Mouse (Mus musculus) hindbrain, embryonic 11.5 days (tissue): Measurements from ENCODE around the gene Creb3l1. TPM values are rescaled to one million over a fixed set of nuclear protein-coding genes. Genes with fewer than 3 reads are reported as not detected.

Source experiments
- ATAC-seq: fragments of 200-750 bp; cut with Nextera tagmentation; 2 replicates; pipeline ENCODE4 v1.8.0; 2017; ENCODE audit warnings: mild to moderate bottlenecking, moderate TSS enrichment, moderate library complexity; ENCODE audit not compliant: low FRiP score
- DNase-seq: peaks from one replicate; pipeline ENCODE4 v3.0.0-alpha.2; 2015; ENCODE audit warnings: low spot score
- H3K27ac ChIP-seq: fragments of 300-500 bp; sonication (generic); 2 replicates; pipeline ENCODE4 v1.5.1; 2014; ENCODE audit warnings: mild to moderate bottlenecking, low read depth, low read length
- H3K27me3 ChIP-seq: fragments of 300-500 bp; sonication (generic); 2 replicates; pipeline ENCODE4 v1.6.1; 2014; ENCODE audit warnings: mild to moderate bottlenecking, low read length, moderate library complexity, mixed read lengths; ENCODE audit not compliant: control insufficient read depth, insufficient read depth
- H3K36me3 ChIP-seq: fragments of 300-500 bp; sonication (generic); 2 replicates; pipeline ENCODE4 v1.6.1; 2014; ENCODE audit warnings: mild to moderate bottlenecking, low read length, moderate library complexity, mixed read lengths; ENCODE audit not compliant: control insufficient read depth, insufficient read depth
- H3K4me1 ChIP-seq: fragments of 300-500 bp; sonication (generic); replicated peaks from 2 replicates; pipeline ENCODE4 v1.6.1; 2014; ENCODE audit warnings: low read length, mixed read lengths; ENCODE audit not compliant: control insufficient read depth, insufficient read depth
- H3K4me2 ChIP-seq: fragments of 300-500 bp; sonication (generic); replicated peaks from 2 replicates; pipeline ENCODE4 v1.6.1; 2014; ENCODE audit warnings: mild to moderate bottlenecking, low read depth, low read length
- H3K4me3 ChIP-seq: fragments of 300-500 bp; sonication (generic); 2 replicates; pipeline ENCODE4 v1.5.1; 2014; ENCODE audit warnings: low read depth, low read length
- H3K9ac ChIP-seq: fragments of 300-500 bp; sonication (generic); 2 replicates; pipeline ENCODE4 v1.6.1; 2014; ENCODE audit warnings: low read depth, low read length
- H3K9me3 ChIP-seq: fragments of 300-500 bp; sonication (generic); 2 replicates; pipeline ENCODE4 v1.6.1; 2016; ENCODE audit warnings: low read length; ENCODE audit not compliant: control insufficient read depth
- WGBS: fragments of 180-500 bp; shearing (Covaris S2); extraction: QIAGEN DNeasy Blood & Tissue Kit; methylation state at CpG from one replicate; pipeline ENCODE4 v1.1.7; 2014; 5-methylcytosine and 5-hydroxymethylcytosine counted together
- polyA plus RNA-seq: library from polyadenylated mRNA; unstranded; fragments of >200 nt; fragmentation: Nextera tagmentation; extraction: Ambion mirVana; gene quantifications from 2 replicates; pipeline ENCODE4 v1.2.1, GENCODE M21; 2014

The Creb3l1 gene
- polyA plus RNA-seq, 1 experiment from 2014 or later: 2.2 TPM

DNA sequence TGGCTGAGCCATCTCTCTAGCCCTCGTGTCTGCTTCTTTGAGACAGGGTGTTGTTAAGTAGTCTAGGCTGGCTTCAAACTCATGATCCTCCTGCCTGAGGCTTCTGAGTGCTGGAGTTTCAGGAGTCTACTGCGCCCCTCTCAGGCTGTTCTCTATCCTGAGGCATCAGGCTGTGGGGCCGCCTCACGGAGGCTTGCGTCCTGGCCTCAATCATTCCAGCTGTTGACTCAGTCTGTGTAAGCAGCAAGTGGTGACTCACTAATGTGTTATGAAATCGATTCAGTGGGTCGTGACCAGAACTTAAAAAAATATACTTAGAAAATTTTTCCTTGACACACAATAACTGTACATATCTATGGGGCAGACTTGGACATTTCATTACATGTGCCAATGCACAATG is 19.7 kb downstream of the Creb3l1 start:
- H3K9ac ChIP-seq: no peak overlapping the region
- WGBS: 78% methylated on average over 7 of the region's 7 CpGs

DNA sequence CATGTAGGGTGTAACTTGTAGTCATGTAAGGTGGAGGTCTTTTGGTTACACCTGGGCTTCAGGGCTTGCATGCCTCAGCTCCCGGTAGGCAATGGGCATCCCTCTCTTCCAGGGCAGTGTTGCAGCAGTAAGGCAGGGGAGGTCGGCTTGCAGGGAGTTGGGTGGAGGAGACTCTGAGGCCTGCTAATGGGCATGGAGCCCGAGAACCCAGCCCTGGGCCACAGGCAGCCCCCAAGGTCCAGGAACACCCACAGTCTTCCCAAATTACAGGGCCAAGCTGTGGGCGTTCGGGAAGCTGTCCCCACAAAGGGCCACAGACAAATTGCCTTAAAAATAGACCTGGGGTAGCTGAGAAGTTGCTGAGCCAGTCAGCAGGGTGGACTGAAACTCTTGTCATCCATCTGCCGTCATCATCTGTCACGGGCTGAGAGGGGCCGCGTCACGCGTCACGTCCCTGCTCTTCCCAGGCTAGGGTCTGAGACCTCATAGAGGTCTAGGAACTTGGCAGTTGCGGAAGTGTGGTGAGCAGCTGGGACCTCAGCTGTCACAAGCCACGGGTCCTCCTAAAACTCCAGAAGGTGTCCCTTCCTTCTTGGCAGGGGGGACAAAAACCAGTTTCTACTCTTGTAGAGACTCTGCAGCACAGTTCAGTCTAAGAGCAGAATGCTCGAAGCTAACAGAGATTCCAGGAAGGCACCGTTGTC is 26.2 kb downstream of the Creb3l1 start:
- no peaks in the 10 kb centered on the region for H3K36me3 ChIP-seq
- no peak overlapping the region for H3K4me2 ChIP-seq
- no peaks in the 10 kb centered on the region for H3K9me3 ChIP-seq
- no peak overlapping the region for H3K9ac ChIP-seq
- no peaks in the 10 kb centered on the region for H3K27me3 ChIP-seq
- H3K4me1 ChIP-seq: no peaks in the 10 kb centered on the region
- H3K27ac ChIP-seq: no peak overlapping the region
- 80% methylated on average over 16 of the region's 16 CpGs for WGBS
- H3K4me3 ChIP-seq: no peak overlapping the region
- ATAC-seq (no peak), DNase-seq (no peak)

More for the DNA sequence above, 19.7 kb downstream of the Creb3l1 start:
- no peak overlapping the region for H3K4me2 ChIP-seq
- H3K27me3 ChIP-seq: peaks cover 4% of the 10 kb centered on the region; the same call in 1 of the 2 replicates
- ATAC-seq (no peak), DNase-seq (no peak)
- no peak overlapping the region for H3K4me3 ChIP-seq
- no peaks in the 10 kb centered on the region for H3K36me3 ChIP-seq
- H3K9me3 ChIP-seq: no peaks in the 10 kb centered on the region
- H3K4me1 ChIP-seq: no peaks in the 10 kb centered on the region
- no peak overlapping the region for H3K27ac ChIP-seq

DNA sequence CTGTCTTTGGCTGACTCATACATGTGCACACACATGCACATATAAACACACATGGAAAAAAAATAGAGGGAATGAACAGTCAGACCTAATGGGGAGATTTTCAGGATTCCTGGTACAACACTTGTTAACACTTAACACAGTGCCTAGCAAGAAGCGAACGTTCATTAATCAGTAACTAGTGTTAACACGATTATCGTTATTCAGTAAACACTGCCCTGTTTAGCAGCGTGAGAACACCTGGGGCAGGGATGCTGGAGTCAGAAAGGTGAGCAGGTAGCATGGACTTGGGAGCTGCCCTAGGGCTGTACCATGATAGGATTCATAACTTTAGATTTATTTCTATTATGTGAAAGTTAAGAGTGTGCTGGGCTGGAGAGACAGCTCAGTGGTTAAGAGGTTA is 28.3 kb downstream of the Creb3l1 start:
- H3K27ac ChIP-seq: no peak overlapping the region
- no peak for ATAC-seq
- H3K36me3 ChIP-seq: no peaks in the 10 kb centered on the region
- no peaks in the 10 kb centered on the region for H3K27me3 ChIP-seq
- H3K9ac ChIP-seq: no peak overlapping the region
- no peak overlapping the region for H3K4me3 ChIP-seq
- no peak for DNase-seq
- H3K4me2 ChIP-seq: no peak overlapping the region
- no peaks in the 10 kb centered on the region for H3K4me1 ChIP-seq
- 78% methylated on average over 5 of the region's 5 CpGs for WGBS
- no peaks in the 10 kb centered on the region for H3K9me3 ChIP-seq

DNA sequence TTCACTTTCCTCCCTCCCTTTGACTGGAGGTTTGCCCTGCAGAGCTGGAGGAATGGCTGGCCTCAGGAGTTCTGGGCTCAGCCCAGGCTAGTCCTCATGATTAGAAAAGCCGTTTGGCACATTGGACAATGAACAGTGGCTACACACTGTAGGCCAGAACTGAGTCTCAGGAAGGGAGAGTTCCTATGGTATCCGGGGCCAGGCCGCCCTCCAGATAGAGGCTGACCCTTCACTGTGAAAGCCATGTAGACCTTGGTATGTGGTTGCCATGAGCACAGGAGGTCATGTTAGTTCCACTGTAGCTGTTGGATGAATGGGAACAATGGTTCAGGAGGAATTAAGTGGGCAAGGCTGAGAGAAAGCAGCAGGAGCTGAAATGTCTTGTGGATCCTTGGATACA is 30.9 kb downstream of the Creb3l1 start:
- no peaks in the 10 kb centered on the region for H3K27me3 ChIP-seq
- DNase-seq: no peak

DNA sequence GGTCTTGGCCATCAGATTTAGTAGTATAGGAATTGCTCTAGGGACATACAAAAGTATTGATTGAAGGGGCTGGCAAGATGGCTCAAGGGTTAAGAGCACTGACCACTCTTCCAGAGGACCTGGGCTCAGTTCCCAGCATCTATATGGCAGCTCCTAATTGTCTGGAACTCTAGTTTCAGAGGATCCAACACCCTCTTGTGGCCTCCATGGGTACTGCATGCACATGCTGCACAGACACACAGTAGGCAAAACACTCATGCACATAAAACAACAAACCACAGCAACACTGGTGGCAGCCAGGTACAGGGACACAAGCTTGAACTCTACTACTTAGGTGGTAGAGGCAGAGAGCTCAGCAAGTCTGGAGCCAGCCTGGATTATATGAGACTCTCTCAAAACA is 34.6 kb downstream of the Creb3l1 start:
- no peak overlapping the region for H3K4me3 ChIP-seq
- DNase-seq (no peak), ATAC-seq (no peak)
- H3K27me3 ChIP-seq: no peaks in the 10 kb centered on the region
- H3K9me3 ChIP-seq: no peaks in the 10 kb centered on the region
- H3K4me1 ChIP-seq: no peaks in the 10 kb centered on the region; the same call in 1 of the 2 replicates
- no peak overlapping the region for H3K27ac ChIP-seq
- H3K36me3 ChIP-seq: no peaks in the 10 kb centered on the region
- no peak overlapping the region for H3K9ac ChIP-seq
- no peak overlapping the region for H3K4me2 ChIP-seq

More for the DNA sequence above, 30.9 kb downstream of the Creb3l1 start:
- no peak overlapping the region for H3K9ac ChIP-seq
- ATAC-seq: no peak
- no peak overlapping the region for H3K4me3 ChIP-seq
- H3K27ac ChIP-seq: no peak overlapping the region
- H3K4me1 ChIP-seq: no peaks in the 10 kb centered on the region
- H3K36me3 ChIP-seq: no peaks in the 10 kb centered on the region
- no peaks in the 10 kb centered on the region for H3K9me3 ChIP-seq
- no peak overlapping the region for H3K4me2 ChIP-seq
- 62% methylated on average over 3 of the region's 3 CpGs for WGBS

DNA sequence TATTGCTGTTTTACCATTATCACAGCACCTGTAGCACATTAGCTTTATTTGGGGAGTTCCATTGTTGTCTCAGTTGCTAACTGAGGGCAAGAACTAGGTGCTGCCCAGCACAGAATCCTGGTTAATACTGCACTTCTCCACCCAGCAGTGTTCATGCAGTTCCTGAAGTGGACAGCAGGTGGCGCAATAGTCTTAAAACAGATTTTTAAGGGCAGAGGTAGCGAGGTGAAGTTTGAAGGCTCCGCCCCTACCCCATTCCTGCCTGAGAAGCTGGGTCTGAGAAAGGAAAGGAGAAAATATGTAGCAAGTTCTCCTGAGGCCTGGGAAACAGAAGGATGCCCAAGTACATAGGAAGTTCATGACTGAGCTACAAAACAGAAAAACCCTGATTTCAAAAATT is 36.8 kb downstream of the Creb3l1 start:
- Histone ChIP-seq H3K27me3 (no peaks in the 10 kb centered on the region), H3K4me3 (no peak overlapping the region), H3K4me2 (no peak overlapping the region), H3K9me3 (no peaks in the 10 kb centered on the region), H3K27ac (no peak overlapping the region), H3K9ac (no peak overlapping the region), H3K4me1 (peaks cover 4% of the 10 kb centered on the region; the same call in 1 of the 2 replicates), H3K36me3 (no peaks in the 10 kb centered on the region)
- ATAC-seq (no peak), DNase-seq (peak; percentile 92)
- WGBS: 5% methylated on average over 3 of the region's 3 CpGs

DNA sequence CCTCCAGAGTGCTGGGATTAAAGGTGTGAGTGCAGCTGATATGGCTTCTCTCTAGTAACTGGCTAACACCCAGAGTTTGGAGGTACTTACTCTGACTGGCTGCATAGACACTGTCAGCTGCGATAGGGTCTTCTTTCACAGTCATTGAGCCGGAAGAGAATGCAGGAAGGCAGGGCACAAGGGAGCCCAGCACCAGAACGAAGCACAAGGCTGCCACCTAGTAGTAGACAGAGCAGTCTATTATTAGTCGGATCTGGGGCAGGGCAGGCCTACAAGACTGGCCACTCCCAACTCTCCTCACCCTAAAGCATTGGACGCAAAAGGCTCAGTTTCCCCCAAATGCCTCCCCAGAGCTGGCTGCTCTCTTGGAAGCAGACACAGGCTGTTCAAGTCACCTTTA is 38.2 kb downstream of the Creb3l1 start:
- Histone ChIP-seq H3K4me2 (no peak overlapping the region), H3K27me3 (no peaks in the 10 kb centered on the region), H3K4me1 (peaks cover 4% of the 10 kb centered on the region; the same call in 1 of the 2 replicates), H3K9me3 (no peaks in the 10 kb centered on the region), H3K36me3 (no peaks in the 10 kb centered on the region), H3K4me3 (no peak overlapping the region), H3K9ac (no peak overlapping the region), H3K27ac (no peak overlapping the region)
- ATAC-seq: peak; percentile 23; the same call in 1 of the 2 replicates
- DNase-seq: no peak
- 4% methylated on average over 5 of the region's 5 CpGs for WGBS

DNA sequence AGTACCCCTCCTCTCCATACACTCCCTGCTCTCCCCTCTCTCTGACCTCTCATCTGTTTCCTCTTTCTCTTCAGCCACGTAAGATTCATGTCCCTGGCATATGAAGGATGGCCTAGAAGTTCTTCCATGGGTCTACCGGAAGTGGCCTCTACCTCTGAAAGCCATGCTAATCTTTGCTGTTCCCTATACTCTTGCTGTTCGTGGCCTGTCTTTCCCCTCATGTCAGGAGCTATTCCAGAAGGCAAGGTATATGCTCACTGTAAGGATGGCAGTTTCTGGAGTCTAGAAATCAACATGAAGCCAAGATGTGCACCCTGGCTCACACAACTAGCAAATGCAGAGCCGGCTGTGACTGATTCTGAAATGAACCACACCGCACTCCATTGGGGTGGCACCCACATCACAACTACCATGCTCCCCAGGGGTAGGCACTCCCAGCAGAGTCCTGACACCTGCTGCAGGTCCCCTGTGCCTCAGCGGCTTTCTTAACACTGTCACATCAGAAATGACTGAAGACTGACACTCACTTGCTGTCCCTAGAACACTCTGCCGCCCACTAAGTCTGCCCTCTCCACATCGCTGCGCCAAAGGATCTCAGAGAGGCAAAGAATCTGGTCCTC is 39.3 kb downstream of the Creb3l1 start:
- no peaks in the 10 kb centered on the region for H3K36me3 ChIP-seq
- ATAC-seq: no peak
- no peak overlapping the region for H3K27ac ChIP-seq
- H3K4me3 ChIP-seq: no peak overlapping the region
- no peak overlapping the region for H3K9ac ChIP-seq
- peaks cover 4% of the 10 kb centered on the region; the same call in 1 of the 2 replicates for H3K4me1 ChIP-seq
- no peak for DNase-seq
- H3K27me3 ChIP-seq: no peaks in the 10 kb centered on the region
- WGBS: 24% methylated on average over 9 of the region's 9 CpGs
- peak overlapping the region; percentile 32; the same call in 1 of the 2 replicates for H3K4me2 ChIP-seq
- H3K9me3 ChIP-seq: no peaks in the 10 kb centered on the region

DNA sequence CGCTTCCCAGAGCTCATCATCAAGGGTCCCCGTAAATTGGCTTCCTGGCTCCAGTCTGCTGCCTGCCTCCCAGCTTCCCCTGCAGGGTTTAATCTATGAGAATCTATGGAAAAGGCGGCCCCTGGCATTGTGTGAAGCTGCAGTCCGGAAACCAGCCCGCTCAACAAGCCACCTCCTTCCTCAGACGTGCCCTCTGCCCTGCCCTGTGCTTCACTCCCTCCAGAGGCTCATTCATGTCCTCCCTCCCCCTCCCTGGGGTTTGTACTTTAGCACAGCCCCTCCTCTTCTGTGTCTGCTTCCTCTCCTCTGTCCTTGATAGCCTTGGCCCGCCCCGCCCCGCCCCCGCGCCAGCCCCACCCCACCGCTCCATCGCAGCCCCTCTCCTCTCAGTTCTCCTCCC is 39.9 kb downstream of the Creb3l1 start:
- WGBS: under 1% methylated on average over 8 of the region's 13 CpGs
- Histone ChIP-seq H3K27me3 (0 out of 2 replicates have a peak, but pooled peaks cover under 1% of the 10 kb centered on the region), H3K4me1 (peaks cover 4% of the 10 kb centered on the region; the same call in 1 of the 2 replicates), H3K36me3 (no peaks in the 10 kb centered on the region), H3K9ac (peak overlapping the region; percentile 40; the same call in 1 of the 2 replicates), H3K4me2 (peak overlapping the region; percentile 32), H3K4me3 (peak overlapping the region; percentile 10; the same call in 1 of the 2 replicates), H3K9me3 (no peaks in the 10 kb centered on the region), H3K27ac (peak overlapping the region; percentile 62)
- peak; percentile 84 for ATAC-seq
- peak; percentile 77 for DNase-seq
